Mouse (Mus musculus) ovary, adult 10 weeks (tissue): Measurements from ENCODE around the gene Opn1mw. TPM values are rescaled to one million over a fixed set of nuclear protein-coding genes. Genes with fewer than 3 reads are reported as not detected.

Experiments
- polyA plus RNA-seq: library from polyadenylated mRNA; stranded (reverse); fragments of 350-450 nt; fragmentation: Illumina TruSeq; extraction: RNeasy Lipid Tissue Mini Kit (QIAGEN cat#74804); gene quantifications from one replicate; pipeline ENCODE4 v1.2.3, GENCODE M21; 2014

Gene Opn1mw
- polyA plus RNA-seq = not detected

DNA sequence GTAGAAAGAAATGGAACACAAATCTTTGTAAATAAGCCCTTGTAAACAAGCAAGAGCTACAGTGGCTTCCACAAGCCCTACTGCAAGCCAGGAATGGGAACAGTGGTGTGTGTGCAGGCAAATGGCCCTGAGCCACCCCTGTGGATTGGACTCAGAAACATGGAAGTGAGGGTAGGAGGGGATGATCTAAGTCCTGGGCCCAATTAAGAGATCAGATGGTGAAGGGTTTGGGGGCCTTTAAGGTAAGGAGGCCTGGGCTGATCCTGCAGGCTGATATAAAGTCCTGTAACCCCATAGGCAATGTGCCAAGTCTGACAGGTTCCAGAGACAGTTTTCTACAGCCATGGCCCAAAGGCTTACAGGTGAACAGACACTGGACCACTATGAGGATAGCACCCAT lies at the start of gene Opn1mw:
TSS of gene Opn1mw (plus strand) at position 301 of the 400 bp plus-strand sequence.

DNA sequence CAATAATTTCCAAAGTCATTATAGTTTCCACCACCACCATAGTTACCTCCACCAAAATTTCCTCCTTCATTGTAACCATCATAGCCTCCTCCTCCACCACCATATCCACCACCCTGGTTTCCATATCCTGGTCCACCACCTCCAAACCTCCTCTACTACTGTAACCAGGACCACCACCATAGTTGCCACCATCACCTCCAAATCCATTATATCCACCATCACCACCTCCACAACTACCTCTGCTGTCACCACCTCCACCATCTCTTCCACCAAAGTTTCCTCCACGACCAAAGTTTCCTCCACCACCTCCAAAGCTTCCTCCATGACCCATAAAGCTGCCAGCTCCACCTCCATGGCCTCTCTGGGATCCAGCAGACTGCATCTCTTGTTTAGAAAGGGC lies 8.0 kb downstream of the Opn1mw start, which contains the start of gene Mecp2:
TSS of gene Mecp2 (minus strand) at position 101 of the 400 bp plus-strand sequence.

DNA sequence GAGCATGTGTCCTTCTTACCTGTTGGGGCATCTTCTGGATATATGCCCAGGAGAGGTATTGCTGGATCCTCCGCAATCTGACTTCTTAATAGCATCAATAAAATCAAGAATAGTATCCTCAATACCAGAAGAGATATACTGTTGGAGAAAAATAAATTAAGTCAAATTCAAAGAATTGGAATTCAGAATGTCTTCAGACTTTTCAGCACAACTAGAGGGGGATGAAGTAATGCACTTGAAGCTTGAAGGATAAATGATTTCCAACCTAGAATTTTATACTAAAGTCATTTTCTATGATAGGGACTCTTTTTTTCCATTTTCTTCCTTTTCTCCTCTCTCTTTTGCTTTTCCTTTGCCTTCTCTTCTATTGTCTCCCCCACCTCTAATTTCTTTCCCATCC lies 40.5 kb downstream of the Opn1mw start, which contains the start of gene Tex28:
TSS of gene Tex28 (minus strand) at position 101 of the 400 bp plus-strand sequence.

DNA sequence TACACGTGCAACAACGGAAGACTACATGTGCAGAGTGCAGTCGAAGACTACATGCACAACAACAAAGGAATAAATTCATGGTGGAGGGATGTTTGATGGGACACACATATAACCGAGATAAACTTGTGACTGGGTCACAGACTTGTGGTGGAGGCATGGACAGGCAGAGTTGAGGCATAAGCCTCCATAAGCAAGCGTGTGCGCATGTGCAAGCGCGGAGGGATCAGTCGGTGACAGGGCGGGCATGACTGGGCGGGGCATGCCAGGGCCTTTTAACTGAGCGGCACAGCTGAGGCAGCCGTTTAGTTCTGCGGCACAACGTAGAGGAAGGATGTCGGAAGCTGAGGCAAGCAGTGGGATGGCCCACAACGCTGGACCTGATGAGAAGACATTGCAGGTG lies 49.7 kb downstream of the Opn1mw start, which contains the start of gene Tktl1:
TSS of gene Tktl1 (plus strand) at position 301 of the 400 bp plus-strand sequence.

Other genes starting within 250 kb of the Opn1mw start
- not detected for gene Avpr2, start 235.4 kb upstream of the Opn1mw start, polyA plus RNA-seq
- 0.48 TPM for gene L1cam, start 231.4 kb upstream of the Opn1mw start, polyA plus RNA-seq
- gene Arhgap4, start 205.6 kb upstream of the Opn1mw start, polyA plus RNA-seq = 0.46 TPM
- gene Naa10, start 205.5 kb upstream of the Opn1mw start, polyA plus RNA-seq = 6.2 TPM
- gene Renbp, start 196.6 kb upstream of the Opn1mw start, polyA plus RNA-seq = 2.0 TPM
- gene Hcfc1, start 161.1 kb upstream of the Opn1mw start, polyA plus RNA-seq = 43.7 TPM
- gene Irak1, start 103.5 kb upstream of the Opn1mw start, polyA plus RNA-seq = 50.0 TPM
- gene Mecp2, start 7.9 kb downstream of the Opn1mw start, polyA plus RNA-seq = 39.6 TPM
- gene Tex28, start 40.4 kb downstream of the Opn1mw start, polyA plus RNA-seq = not detected
- 0.17 TPM for gene Tktl1, start 49.8 kb downstream of the Opn1mw start, polyA plus RNA-seq
- 89.3 TPM for gene Flna, start 122.4 kb downstream of the Opn1mw start, polyA plus RNA-seq
- gene Emd, start 127.2 kb downstream of the Opn1mw start, polyA plus RNA-seq = 140 TPM
- gene Rpl10, start 143.3 kb downstream of the Opn1mw start, polyA plus RNA-seq = 1,805 TPM
- gene Taz, start 154.4 kb downstream of the Opn1mw start, polyA plus RNA-seq = 21.2 TPM
- 14.7 TPM for gene Dnase1l1, start 154.9 kb downstream of the Opn1mw start, polyA plus RNA-seq
- gene Atp6ap1, start 169.6 kb downstream of the Opn1mw start, polyA plus RNA-seq = 172 TPM
- gene Gdi1, start 177.5 kb downstream of the Opn1mw start, polyA plus RNA-seq = 102 TPM
- 17.0 TPM for gene Fam50a, start 185.6 kb downstream of the Opn1mw start, polyA plus RNA-seq
- 1.8 TPM for gene Plxna3, start 201.6 kb downstream of the Opn1mw start, polyA plus RNA-seq
- 13.9 TPM for gene Lage3, start 226.2 kb downstream of the Opn1mw start, polyA plus RNA-seq
- 44.0 TPM for gene Ubl4a, start 245.8 kb downstream of the Opn1mw start, polyA plus RNA-seq
- 11.3 TPM for gene Slc10a3, start 245.9 kb downstream of the Opn1mw start, polyA plus RNA-seq